Mouse (Mus musculus) adrenal gland, adult 8-10 months (tissue): Measurements from ENCODE around the gene Aip. TPM values are rescaled to one million over a fixed set of nuclear protein-coding genes. Genes with fewer than 3 reads are reported as not detected.
"Not testable (repeated sequence)": the region's sequence is repeated elsewhere in the genome, so short reads cannot be mapped to it uniquely, and the experiment has no call there.

Source experiments
- DNase-seq: peaks from one replicate; pipeline ENCODE4 v3.0.0; 2022
- total RNA-seq, 4 experiments: library from RNA; stranded (reverse); gene quantifications; 2 replicates each; pipeline ENCODE4 v1.2.4; 2022

The Aip gene
- total RNA-seq, 4 experiments from 2014 or later = 129 to 143 (median 134) TPM

DNA sequence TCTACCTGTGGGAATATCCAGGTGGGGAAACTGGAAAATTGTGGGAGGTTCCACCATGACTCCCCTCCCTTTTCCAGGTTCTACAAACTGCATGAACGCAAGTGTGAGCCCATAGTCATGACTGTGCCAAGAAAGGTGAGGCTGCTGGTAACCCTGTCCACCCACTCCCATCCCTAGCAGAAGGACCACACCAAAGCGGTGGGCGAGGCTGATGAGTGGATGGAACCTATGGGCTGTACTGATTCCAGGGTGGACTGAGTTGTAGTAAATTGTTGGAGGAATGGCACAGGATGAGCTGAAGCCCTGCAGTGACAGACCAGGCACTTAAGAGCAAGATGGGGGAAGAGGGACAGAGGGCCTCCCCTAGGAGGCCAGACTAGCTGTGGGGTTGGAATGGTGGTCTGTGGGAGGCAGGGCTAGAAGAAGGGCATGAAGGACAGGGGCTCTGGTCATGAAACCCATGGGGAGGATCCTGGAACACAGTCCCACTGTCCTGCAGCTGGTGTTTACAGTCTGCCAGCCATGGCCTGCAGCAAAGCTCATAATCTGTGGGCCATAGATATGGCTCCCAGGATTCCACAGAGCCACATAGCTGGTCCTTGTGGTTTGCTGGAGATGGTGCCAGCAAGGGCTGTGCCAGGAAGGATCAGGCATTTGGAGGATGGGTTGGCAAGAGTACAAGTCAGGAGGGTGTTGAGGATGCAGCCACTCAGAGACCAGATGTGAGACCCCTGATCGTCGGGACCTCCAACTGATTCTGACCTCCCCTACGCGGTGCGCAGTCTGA, 27.0 kb upstream of the Aip start:
- no peak for DNase-seq

GRCm38 (mm10) chr19:4151898-4152297, 26.2 kb upstream of the Aip start:
- DNase-seq = no peak

DNA sequence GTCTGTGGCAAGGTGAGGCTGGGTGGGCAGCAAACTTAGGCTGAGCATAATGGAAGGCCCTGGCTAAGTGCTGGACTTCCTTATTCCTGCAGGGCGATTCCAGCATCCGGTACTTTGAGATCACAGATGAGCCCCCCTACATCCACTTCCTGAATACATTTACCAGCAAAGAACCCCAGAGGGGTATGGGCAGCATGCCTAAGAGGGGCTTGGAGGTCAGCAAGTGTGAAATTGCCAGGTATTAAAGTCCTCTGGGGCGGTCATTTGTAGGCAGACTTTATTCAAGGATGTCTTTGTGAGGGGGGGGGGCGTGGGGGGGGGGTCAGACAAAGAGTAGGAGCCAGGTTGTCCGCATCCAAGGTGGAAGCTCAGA, 25.8 kb upstream of the Aip start:
- DNase-seq = no peak

DNA sequence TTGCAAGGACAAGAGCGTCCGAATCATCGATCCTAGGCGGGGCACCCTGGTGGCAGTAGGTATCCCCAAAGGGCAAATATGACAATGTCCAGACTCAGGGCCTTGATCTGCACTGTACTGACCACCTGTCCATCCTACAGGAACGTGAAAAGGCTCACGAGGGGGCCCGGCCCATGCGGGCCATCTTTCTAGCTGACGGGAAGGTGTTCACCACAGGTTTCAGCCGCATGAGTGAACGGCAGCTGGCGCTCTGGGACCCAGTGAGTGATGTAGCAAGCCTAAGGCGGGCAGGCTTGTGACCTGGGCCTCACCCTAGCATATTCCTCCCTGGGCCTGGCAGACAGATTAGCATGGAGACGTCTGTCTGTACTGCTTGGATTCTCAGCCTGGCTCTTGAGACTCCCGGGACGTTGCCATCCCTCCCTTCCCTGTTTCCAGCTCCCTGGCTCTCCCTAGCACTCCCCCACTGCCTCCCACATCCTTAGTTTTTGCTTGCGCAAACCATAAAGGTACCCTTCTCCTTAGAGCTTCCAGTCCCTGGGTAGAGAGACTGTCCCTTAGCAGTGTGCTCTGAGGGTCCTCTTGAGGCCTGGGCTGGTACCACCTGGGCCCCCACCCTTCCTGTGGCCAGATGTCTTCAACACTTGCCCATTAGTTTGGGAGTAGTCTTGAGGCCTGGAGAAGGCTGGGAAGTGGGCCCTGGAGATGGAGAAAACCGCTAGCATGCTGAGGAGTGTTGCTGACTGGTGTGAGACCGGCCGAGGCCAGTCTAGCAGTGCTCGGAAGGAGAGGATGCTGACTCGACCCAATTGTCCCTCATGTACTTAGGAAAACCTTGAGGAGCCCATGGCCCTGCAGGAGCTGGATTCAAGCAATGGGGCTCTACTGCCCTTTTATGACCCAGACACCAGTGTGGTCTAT, 25.2 kb upstream of the Aip start:
- no peak for DNase-seq

- DNase-seq = no peak
Observed at GRCm38 (mm10) chr19:4149764-4150461, 24.3 kb upstream of the Aip start.

- no peak for DNase-seq
Observed at GRCm38 (mm10) chr19:4149283-4149682, 23.6 kb upstream of the Aip start.

GRCm38 (mm10) chr19:4148819-4149218, 23.2 kb upstream of the Aip start:
- DNase-seq = no peak

- peak; percentile 96 for DNase-seq
Observed at GRCm38 (mm10) chr19:4148491-4148806, 22.8 kb upstream of the Aip start, which contains the start of gene Coro1b. TSS of gene Coro1b (plus strand) at chr19:4148619.

- DNase-seq = no peak
Observed at GRCm38 (mm10) chr19:4147782-4148490, 22.3 kb upstream of the Aip start.

GRCm38 (mm10) chr19:4147022-4147405, 21.4 kb upstream of the Aip start:
- no peak for DNase-seq

DNA sequence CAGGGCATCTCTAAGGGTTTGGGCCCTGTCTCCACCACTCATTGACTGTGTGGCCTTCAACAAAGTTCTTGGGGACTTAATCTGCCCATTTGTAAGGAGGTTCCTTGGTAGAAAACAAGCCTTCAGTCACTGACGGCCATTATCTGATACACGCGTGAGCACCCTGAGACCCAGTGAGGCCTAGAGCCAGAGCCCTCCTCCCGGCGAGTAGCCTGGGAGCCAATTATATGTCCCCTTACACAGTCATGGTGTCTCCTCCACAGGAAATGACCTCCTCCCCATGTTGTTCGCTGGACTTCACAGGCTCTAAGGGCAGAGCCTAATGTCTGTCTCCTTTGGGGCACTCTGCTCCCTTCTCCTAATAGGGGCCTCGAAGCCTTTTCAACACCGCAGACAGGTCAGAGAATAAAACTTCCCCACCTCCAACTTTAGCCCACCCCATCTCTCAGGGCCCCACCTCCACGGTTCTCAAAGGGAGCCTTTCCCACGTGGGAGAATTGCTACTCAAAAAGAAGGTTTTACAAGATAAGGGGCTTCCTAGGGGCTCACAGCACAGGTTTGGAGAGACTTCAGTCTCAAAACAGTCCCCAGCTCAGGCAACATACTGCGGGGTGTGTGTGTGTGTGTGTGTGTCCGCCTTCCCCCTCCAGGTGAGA, 20.8 kb upstream of the Aip start:
- DNase-seq = no peak

DNA sequence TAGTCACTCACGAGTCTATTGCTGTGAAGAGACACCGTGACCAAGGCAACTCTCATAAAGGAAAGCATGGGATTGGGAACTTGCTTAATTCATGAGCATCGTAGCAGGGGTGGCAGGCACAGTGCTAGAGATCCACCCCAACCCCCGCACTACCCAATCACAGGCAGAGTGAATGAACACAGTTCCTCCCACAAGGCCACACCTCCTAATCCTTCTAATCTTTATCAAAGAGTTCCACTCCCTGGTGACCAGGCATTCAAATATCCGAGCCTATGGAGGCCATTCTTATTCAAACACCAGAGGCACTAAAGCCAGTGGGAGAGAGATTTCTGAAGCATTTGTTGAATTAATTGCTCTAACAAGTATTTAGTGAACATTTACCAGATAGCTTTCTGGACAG, 20.3 kb upstream of the Aip start:
- DNase-seq = no peak

DNA sequence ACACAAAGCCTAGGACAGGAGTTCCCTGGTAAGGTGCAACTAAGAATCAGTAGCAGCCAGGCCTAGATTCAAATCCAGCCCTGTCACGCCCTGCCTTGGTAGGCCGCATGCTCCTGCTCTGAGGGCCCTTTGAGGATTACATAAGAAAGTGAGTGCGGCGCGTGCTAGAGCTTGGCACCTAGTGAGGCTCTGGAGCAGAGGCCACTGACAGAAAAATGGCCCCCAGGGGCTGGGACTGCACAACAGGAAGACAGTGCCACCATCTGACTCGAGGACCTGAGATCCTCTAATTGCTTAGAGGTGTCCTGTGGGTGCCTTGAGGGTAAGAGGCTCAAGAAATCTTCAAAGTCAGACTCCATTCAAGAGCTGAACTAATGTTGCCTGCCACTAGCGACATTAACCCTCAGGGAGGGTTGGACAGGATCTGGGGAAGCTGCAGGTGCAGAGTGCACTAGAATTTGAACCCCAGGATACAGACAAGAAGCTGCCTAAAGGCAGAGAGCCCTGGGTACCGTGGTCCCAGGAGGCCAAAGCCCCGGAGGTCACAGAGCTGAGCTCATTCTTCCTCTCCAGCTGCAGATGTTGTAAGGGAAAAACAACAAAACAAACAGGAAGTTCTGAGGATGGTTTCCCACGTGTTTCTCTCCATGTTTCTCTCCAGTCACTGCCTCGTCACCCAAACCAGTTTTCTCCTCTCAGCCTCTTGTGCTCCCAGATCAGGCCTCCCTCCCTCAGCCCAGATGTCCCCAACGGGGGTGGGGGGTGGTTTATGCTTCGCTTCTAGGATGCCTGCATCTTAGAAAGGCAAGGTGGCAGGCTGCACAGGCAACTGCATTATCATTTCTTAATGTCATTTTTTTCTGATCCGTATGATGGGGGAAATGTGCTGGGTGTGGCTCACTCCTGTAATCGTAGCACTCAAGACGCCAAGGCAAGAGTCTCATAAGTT, 19.2 kb upstream of the Aip start:
- no peak for DNase-seq

- no peak for DNase-seq
Observed at GRCm38 (mm10) chr19:4143759-4144268, 18.2 kb upstream of the Aip start, which contains the start of gene Cabp4. TSS of gene Cabp4 (minus strand) at chr19:4144033.

- no peak for DNase-seq
Observed at GRCm38 (mm10) chr19:4142416-4143173, 16.9 kb upstream of the Aip start.

DNA sequence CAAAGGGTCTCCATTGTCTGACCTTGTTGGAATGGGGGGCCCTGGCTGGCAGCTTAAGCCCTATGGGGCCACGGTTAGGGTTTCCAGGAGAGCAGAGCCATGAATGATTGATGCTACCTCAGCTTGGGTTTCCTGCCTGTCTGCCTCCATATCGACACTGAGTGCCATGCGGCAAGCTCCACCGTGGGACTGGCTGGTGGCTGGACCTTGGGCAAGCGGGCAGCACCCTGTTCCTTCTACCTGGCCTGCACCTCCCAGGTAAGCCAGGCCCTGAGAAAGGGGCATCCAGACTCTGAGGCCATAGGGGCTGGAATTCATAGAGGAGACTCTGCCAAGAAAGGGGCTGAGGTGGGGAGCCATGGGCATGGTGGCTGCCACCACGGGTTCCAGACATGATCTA, 14.5 kb upstream of the Aip start:
- no peak for DNase-seq

DNA sequence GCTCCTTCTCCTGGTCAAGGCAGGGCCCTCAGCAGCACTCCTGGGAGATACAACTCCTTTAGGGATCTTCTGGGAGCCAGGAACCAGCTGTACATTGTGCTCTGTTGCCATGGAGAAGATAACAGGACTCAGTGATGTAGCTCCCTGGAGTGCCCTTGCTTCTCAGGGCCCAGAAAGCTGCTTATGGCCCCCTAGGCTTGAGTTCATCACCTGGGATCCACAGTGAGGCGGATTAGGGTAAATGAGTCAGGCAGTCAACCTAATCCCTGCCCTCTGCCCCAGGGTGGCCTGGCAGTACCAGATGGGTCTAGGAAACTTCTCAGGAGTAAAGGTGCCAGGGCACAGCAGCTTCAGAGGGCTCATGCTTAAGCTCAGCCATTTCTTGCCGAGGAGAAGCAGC, 13.8 kb upstream of the Aip start, which contains the start of gene Gpr152:
Gene Gpr152 (plus strand): TSS at position 342 of the 400 bp plus-strand sequence.
- DNase-seq = no peak

- DNase-seq = no peak
Observed at GRCm38 (mm10) chr19:4137913-4138312, 12.3 kb upstream of the Aip start.

DNA sequence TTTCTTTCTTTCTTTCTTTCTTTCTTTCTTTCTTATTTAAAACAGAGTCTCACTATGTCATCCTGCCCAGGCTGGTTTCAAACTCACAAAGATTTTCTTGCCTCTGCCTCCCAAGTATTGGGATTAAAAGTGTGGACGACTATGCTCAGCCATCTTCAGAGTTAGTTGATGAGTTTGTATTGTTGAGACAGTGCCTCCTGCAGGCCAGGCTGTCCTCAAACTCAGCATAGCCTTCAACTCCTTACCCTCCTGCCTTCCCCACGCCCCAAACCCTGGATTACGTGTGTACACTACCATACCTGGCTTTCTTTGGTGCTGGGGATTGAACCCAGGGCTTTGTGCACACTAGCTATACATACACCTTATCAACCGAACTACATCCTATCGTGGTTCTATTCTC, 10.8 kb upstream of the Aip start:
- no peak for DNase-seq

GRCm38 (mm10) chr19:4135963-4136345, 10.3 kb upstream of the Aip start:
- not testable (repeated sequence) for DNase-seq
